Comparison of ENCODE assay signal across 8 mouse cellular contexts in genomic region chr11:109560793-109561257, GRCm38 (mm10). TPM values are rescaled to one million over a fixed set of nuclear protein-coding genes. Genes with fewer than 3 reads are reported as not detected.
A peak's percentile ranks its signal among the peaks of the same experiment; 100 is the strongest.
DNase-seq lines count a peak whose midpoint lies in the region; ATAC-seq and TF ChIP-seq lines count a peak whose summit lies in the region.

No protein-coding gene starts in this region.

- no peaks in the 10 kb centered on the region for H3K36me3 ChIP-seq in midbrain, postnatal 0 days (ENCODE audit: insufficient read depth, low read length)
- H3K36me3 ChIP-seq in midbrain, embryonic 10.5 days: no peaks in the 10 kb centered on the region
- no peaks in the 10 kb centered on the region for H3K36me3 ChIP-seq in embryonic facial prominence, embryonic 11.5 days (replicated peaks; ENCODE audit: control insufficient read depth, insufficient read depth, low read depth, low read length)
- H3K36me3 ChIP-seq in kidney, embryonic 14.5 days (ENCODE audit: control insufficient read depth, insufficient read depth, low read length): no peaks in the 10 kb centered on the region

- H3K9ac ChIP-seq in midbrain, postnatal 0 days (replicated peaks; ENCODE audit: low read length, poor library complexity, severe bottlenecking): no peak overlapping the region
- H3K9ac ChIP-seq in embryonic facial prominence, embryonic 11.5 days (replicated peaks; ENCODE audit: low read length): no peak overlapping the region
- H3K9ac ChIP-seq in kidney, embryonic 14.5 days (ENCODE audit: low read depth, low read length): no peak overlapping the region

- 38% methylated on average over 9 of the region's 9 CpGs for WGBS in midbrain, postnatal 0 days
- 41% methylated on average over 9 of the region's 9 CpGs for WGBS in midbrain, embryonic 10.5 days
- 23% methylated on average over 9 of the region's 9 CpGs for WGBS in embryonic facial prominence, embryonic 11.5 days
- WGBS in kidney, embryonic 14.5 days: 12% methylated on average over 9 of the region's 9 CpGs

- H3K9me3 ChIP-seq in midbrain, postnatal 0 days (ENCODE audit: low read length): no peaks in the 10 kb centered on the region
- H3K9me3 ChIP-seq in midbrain, embryonic 10.5 days (replicated peaks): no peaks in the 10 kb centered on the region
- H3K9me3 ChIP-seq in embryonic facial prominence, embryonic 11.5 days (replicated peaks; ENCODE audit: control insufficient read depth, low read length): no peaks in the 10 kb centered on the region
- H3K9me3 ChIP-seq in kidney, embryonic 14.5 days (ENCODE audit: control insufficient read depth, low read length): no peaks in the 10 kb centered on the region

- H3K27ac ChIP-seq in midbrain, postnatal 0 days (ENCODE audit: low read depth, low read length): no peak overlapping the region
- H3K27ac ChIP-seq in midbrain, embryonic 10.5 days (replicated peaks): no peak overlapping the region
- no peak overlapping the region for H3K27ac ChIP-seq in embryonic facial prominence, embryonic 11.5 days (replicated peaks; ENCODE audit: low read depth, low read length)
- peak overlapping the region; percentile 9; the same call in 1 of the 2 replicates for H3K27ac ChIP-seq in kidney, embryonic 14.5 days (ENCODE audit: low read depth, low read length)

- H3K4me1 ChIP-seq in midbrain, postnatal 0 days (ENCODE audit: insufficient read depth, low read length): no peaks in the 10 kb centered on the region
- H3K4me1 ChIP-seq in midbrain, embryonic 10.5 days: no peaks in the 10 kb centered on the region
- no peaks in the 10 kb centered on the region for H3K4me1 ChIP-seq in embryonic facial prominence, embryonic 11.5 days (ENCODE audit: control insufficient read depth, insufficient read depth, low read length)
- H3K4me1 ChIP-seq in kidney, embryonic 14.5 days (ENCODE audit: control insufficient read depth, insufficient read depth, low read length): peaks cover 5% of the 10 kb centered on the region; the same call in 1 of the 2 replicates

- ATAC-seq in midbrain, postnatal 0 days (ENCODE audit: low FRiP score): no peak
- ATAC-seq in embryonic facial prominence, embryonic 11.5 days (replicated peaks; ENCODE audit: insufficient number of reproducible peaks, low FRiP score, low TSS enrichment, low read depth): no peak
- ATAC-seq in kidney, embryonic 14.5 days (ENCODE audit: low FRiP score, low TSS enrichment): peak; percentile 73; the same call in 1 of the 2 replicates

- TF ChIP-seq CTCF in midbrain, postnatal 0 days (IDR thresholded peaks at IDR 0.05): peak; percentile 58

- no peak overlapping the region for H3K4me3 ChIP-seq in midbrain, postnatal 0 days (ENCODE audit: low read depth, low read length)
- H3K4me3 ChIP-seq in midbrain, embryonic 10.5 days: no peak overlapping the region
- no peak overlapping the region for H3K4me3 ChIP-seq in embryonic facial prominence, embryonic 11.5 days (ENCODE audit: low read depth, low read length)
- H3K4me3 ChIP-seq in kidney, embryonic 14.5 days (ENCODE audit: low read length): no peak overlapping the region

- no peak overlapping the region for H3K4me2 ChIP-seq in midbrain, postnatal 0 days (ENCODE audit: low read depth, low read length, poor library complexity, severe bottlenecking)
- no peak overlapping the region for H3K4me2 ChIP-seq in embryonic facial prominence, embryonic 11.5 days (ENCODE audit: low read depth, low read length)
- H3K4me2 ChIP-seq in kidney, embryonic 14.5 days (replicated peaks; ENCODE audit: low read depth, low read length): no peak overlapping the region

- no peaks in the 10 kb centered on the region for H3K27me3 ChIP-seq in midbrain, postnatal 0 days (ENCODE audit: insufficient read depth, low read length)
- no peaks in the 10 kb centered on the region for H3K27me3 ChIP-seq in midbrain, embryonic 10.5 days (ENCODE audit: low read depth, poor library complexity, severe bottlenecking)
- no peaks in the 10 kb centered on the region for H3K27me3 ChIP-seq in embryonic facial prominence, embryonic 11.5 days (ENCODE audit: control insufficient read depth, insufficient read depth, low read length)
- no peaks in the 10 kb centered on the region for H3K27me3 ChIP-seq in kidney, embryonic 14.5 days (ENCODE audit: control insufficient read depth, insufficient read depth, low read length)

- DNase-seq in midbrain, postnatal 0 days (ENCODE audit: low spot score): peak; percentile 8
- no peak for DNase-seq in midbrain, embryonic 10.5 days (ENCODE audit: low spot score)
- peak; percentile 56 for DNase-seq in embryonic facial prominence, embryonic 11.5 days (ENCODE audit: low spot score)
- DNase-seq in lung, postnatal 25 days (ENCODE audit: low spot score): peak; percentile 69
- DNase-seq in thymus, postnatal 36 days: peak; percentile 67 to 69
- DNase-seq in cerebellum, adult 8-10 months: no peak
- no peak for DNase-seq in cerebellum, adult 11 months

RNA-seq across cellular contexts. Expression of gene Wipi1, which starts 50.9 kb away (rescaled TPM):
- 12.7 and 14.9 TPM in 2 replicates for total RNA-seq in midbrain, postnatal 0 days (2014; rRNA removed)
- polyA plus RNA-seq in midbrain, postnatal 0 days (2015; fragmentation: Nextera tagmentation; extraction: Ambion mirVana): 17.1 and 18.3 TPM in 2 replicates
- polyA plus RNA-seq in midbrain, embryonic 10.5 days (2016; fragmentation: Nextera tagmentation; extraction: Ambion mirVana): 17.9 and 19.4 TPM in 2 replicates
- 16.3 and 18.5 TPM in 2 replicates for polyA plus RNA-seq in embryonic facial prominence, embryonic 11.5 days (2014; fragmentation: Nextera tagmentation; extraction: Ambion mirVana)
- 15.0 and 19.6 TPM in 2 replicates for polyA plus RNA-seq in kidney, embryonic 14.5 days (2014; fragmentation: Nextera tagmentation; extraction: Ambion mirVana)

Comparison
In these comparisons a context has a peak if more than half of its experiments do, and no peak if none do; other contexts are left out.
1. DNase-seq: peak in midbrain, postnatal 0 days (single experiment), embryonic facial prominence, embryonic 11.5 days (single experiment), lung, postnatal 25 days (single experiment) and thymus, postnatal 36 days (2 of 2); none in midbrain, embryonic 10.5 days (single experiment), cerebellum, adult 8-10 months (single experiment) and cerebellum, adult 11 months (single experiment).